Comparison of ENCODE assay signal across 21 mouse cellular contexts in genomic region chr17:63445212-63445611, GRCm38 (mm10). TPM values are rescaled to one million over a fixed set of nuclear protein-coding genes. Genes with fewer than 3 reads are reported as not detected.
A peak's percentile ranks its signal among the peaks of the same experiment; 100 is the strongest.
DNase-seq lines count a peak whose midpoint lies in the region; ATAC-seq and TF ChIP-seq lines count a peak whose summit lies in the region.
"Had no signal": no experiment of that assay in that cellular context is flagged by ENCODE, and none has a peak within 500 bp of the region (broad histone marks: within the 10 kb centered on the region; RNA-seq: fewer than 3 reads in every experiment).

No protein-coding gene starts in this region.

- no peak for TF ChIP-seq CTCF in heart, postnatal 0 days (IDR thresholded peaks at IDR 0.05; ENCODE audit: low read depth)

- no peak for ATAC-seq in heart, postnatal 0 days (ENCODE audit: insufficient read depth, low read depth)
- ATAC-seq in midbrain, embryonic 11.5 days (ENCODE audit: low FRiP score): peak; percentile 65; the same call in 1 of the 2 replicates
- ATAC-seq in midbrain, embryonic 14.5 days (ENCODE audit: low FRiP score, low TSS enrichment): peak; percentile 59; the same call in 1 of the 2 replicates
- ATAC-seq: activated CD4-positive, CD25-positive, alpha-beta regulatory T cell, adult 4 months; forebrain, postnatal 0 days; Patski had no signal

- H3K36me3 ChIP-seq in heart, postnatal 0 days (replicated peaks; ENCODE audit: control insufficient read depth, insufficient read depth, low read length): no peaks in the 10 kb centered on the region
- no peaks in the 10 kb centered on the region for H3K36me3 ChIP-seq in midbrain, embryonic 11.5 days (ENCODE audit: control insufficient read depth, insufficient read depth, low read length)
- no peaks in the 10 kb centered on the region for H3K36me3 ChIP-seq in midbrain, embryonic 14.5 days (ENCODE audit: control insufficient read depth, insufficient read depth, low read length)
- H3K36me3 ChIP-seq: embryonic facial prominence, embryonic 12.5 days; forebrain, embryonic 12.5 days; hindbrain, embryonic 15.5 days had no signal

- H3K4me3 ChIP-seq in heart, postnatal 0 days (ENCODE audit: low read depth, low read length): no peak overlapping the region
- no peak overlapping the region for H3K4me3 ChIP-seq in midbrain, embryonic 11.5 days (ENCODE audit: low read depth, low read length)
- peak overlapping the region; percentile 15 for H3K4me3 ChIP-seq in midbrain, embryonic 14.5 days (replicated peaks; ENCODE audit: low read depth, low read length)
- H3K4me3 ChIP-seq: embryonic facial prominence, embryonic 12.5 days; forebrain, embryonic 12.5 days; heart, adult 2 months; heart, embryonic 12.5 days; hindbrain, embryonic 15.5 days had no signal

- WGBS in heart, postnatal 0 days: 89% methylated on average over 4 of the region's 4 CpGs
- WGBS in midbrain, embryonic 11.5 days: 72% methylated on average over 4 of the region's 4 CpGs
- 37% methylated on average over 4 of the region's 4 CpGs for WGBS in midbrain, embryonic 14.5 days

- intact Hi-C loops in heart, postnatal 25 days (cut with DNase I): no loop called here

- H3K9me3 ChIP-seq in heart, postnatal 0 days (replicated peaks; ENCODE audit: control insufficient read depth, low read length): no peaks in the 10 kb centered on the region
- no peaks in the 10 kb centered on the region for H3K9me3 ChIP-seq in midbrain, embryonic 11.5 days (ENCODE audit: control insufficient read depth, low read length)
- no peaks in the 10 kb centered on the region for H3K9me3 ChIP-seq in midbrain, embryonic 14.5 days (ENCODE audit: control insufficient read depth, low read length)
- H3K9me3 ChIP-seq: embryonic facial prominence, embryonic 12.5 days; forebrain, embryonic 12.5 days; hindbrain, embryonic 15.5 days had no signal

- DNase-seq in heart, postnatal 0 days (ENCODE audit: low spot score): no peak
- no peak for DNase-seq in heart, postnatal 25 days (ENCODE audit: low spot score)
- no peak for DNase-seq in midbrain, embryonic 11.5 days (ENCODE audit: low spot score, missing footprints)
- no peak for DNase-seq in midbrain, embryonic 14.5 days
- DNase-seq in urinary bladder, postnatal 36 days (ENCODE audit: low spot score in 2 of 2): no peak
- no peak for DNase-seq in liver
- DNase-seq: adrenal gland, postnatal 14 days; cerebellum, adult 11-12 months; cerebellum, adult 9-10 months; cerebellum, postnatal 25 days; forebrain, postnatal 0 days; gastrocnemius, postnatal 10 days; heart, adult 2 months; heart, postnatal 10 days had no signal

- 0 out of 2 replicates have a peak, but pooled peaks cover 10% of the 10 kb centered on the region for H3K4me1 ChIP-seq in heart, postnatal 0 days (ENCODE audit: control insufficient read depth, insufficient read depth)
- 0 out of 2 replicates have a peak, but pooled peaks cover 2% of the 10 kb centered on the region for H3K4me1 ChIP-seq in midbrain, embryonic 11.5 days (ENCODE audit: control insufficient read depth, insufficient read depth, low read length)
- peaks cover 6% of the 10 kb centered on the region; the same call in 1 of the 2 replicates for H3K4me1 ChIP-seq in midbrain, embryonic 14.5 days (ENCODE audit: control insufficient read depth, insufficient read depth, low read length)
- H3K4me1 ChIP-seq: embryonic facial prominence, embryonic 12.5 days; forebrain, embryonic 12.5 days; hindbrain, embryonic 15.5 days had no signal

- no peak for TF ChIP-seq EP300 in heart, postnatal 0 days (IDR thresholded peaks at IDR 0.05; ENCODE audit: low read depth)

- H3K27me3 ChIP-seq in heart, postnatal 0 days (ENCODE audit: control insufficient read depth, insufficient read depth, low read length): no peaks in the 10 kb centered on the region
- no peaks in the 10 kb centered on the region for H3K27me3 ChIP-seq in midbrain, embryonic 11.5 days (ENCODE audit: control insufficient read depth, insufficient read depth, low read length)
- H3K27me3 ChIP-seq in midbrain, embryonic 14.5 days (ENCODE audit: control insufficient read depth, insufficient read depth, low read length): no peaks in the 10 kb centered on the region
- H3K27me3 ChIP-seq: CH12.LX; embryonic facial prominence, embryonic 12.5 days; forebrain, embryonic 12.5 days; heart, embryonic 12.5 days; hindbrain, embryonic 15.5 days; Patski had no signal

- H3K4me2 ChIP-seq in heart, postnatal 0 days (ENCODE audit: low read depth, low read length): no peak overlapping the region
- no peak overlapping the region for H3K4me2 ChIP-seq in midbrain, embryonic 11.5 days
- H3K4me2 ChIP-seq in midbrain, embryonic 14.5 days (ENCODE audit: low read length): peak overlapping the region; percentile 48
- H3K4me2 ChIP-seq: embryonic facial prominence, embryonic 12.5 days; forebrain, embryonic 12.5 days; heart, embryonic 12.5 days; hindbrain, embryonic 15.5 days had no signal

- H3K9ac ChIP-seq in heart, postnatal 0 days (replicated peaks; ENCODE audit: low read depth, low read length): no peak overlapping the region
- H3K9ac ChIP-seq in midbrain, embryonic 11.5 days (ENCODE audit: low read length): no peak overlapping the region
- H3K9ac ChIP-seq in midbrain, embryonic 14.5 days (replicated peaks; ENCODE audit: low read length): peak overlapping the region; percentile 6; the same call in 1 of the 2 replicates
- H3K9ac ChIP-seq: embryonic facial prominence, embryonic 12.5 days; forebrain, embryonic 12.5 days; forebrain, postnatal 0 days; heart, embryonic 12.5 days; hindbrain, embryonic 15.5 days had no signal

- peak overlapping the region; percentile 25; the same call in 1 of the 2 replicates for H3K27ac ChIP-seq in heart, postnatal 0 days (ENCODE audit: low read depth)
- H3K27ac ChIP-seq in midbrain, embryonic 11.5 days (ENCODE audit: low read depth, low read length): no peak overlapping the region
- H3K27ac ChIP-seq in midbrain, embryonic 14.5 days (replicated peaks; ENCODE audit: low read depth, low read length): peak overlapping the region; percentile 78
- H3K27ac ChIP-seq: embryonic facial prominence, embryonic 12.5 days; forebrain, embryonic 12.5 days; heart, adult 2 months; hindbrain, embryonic 15.5 days had no signal

RNA-seq across cellular contexts. Expression of gene Fbxl17, which starts 54.6 kb away (rescaled TPM):
- total RNA-seq in heart, postnatal 0 days (2014; rRNA removed; ENCODE audit: low replicate concordance): 20.5 and 26.3 TPM in 2 replicates
- 10.4 and 11.4 TPM in 2 replicates for polyA plus RNA-seq in heart, postnatal 0 days (2015; fragmentation: Nextera tagmentation; extraction: Ambion mirVana)
- 10 to 100 TPM; 23.5 to 25.5 TPM for total RNA-seq in heart, postnatal 25 days (2021)
- polyA plus RNA-seq in midbrain, embryonic 11.5 days (2014; fragmentation: Nextera tagmentation; extraction: Ambion mirVana): 15.8 and 16.5 TPM in 2 replicates
- 41.4 and 53.5 TPM in 2 replicates for polyA plus RNA-seq in midbrain, embryonic 14.5 days (2014; fragmentation: Nextera tagmentation; extraction: Ambion mirVana)
